Mouse (Mus musculus) adrenal gland, postnatal 25 days (tissue): ENCODE results near the gene Samd1. TPM values are rescaled to one million over a fixed set of nuclear protein-coding genes. Genes with fewer than 3 reads are reported as not detected.
A peak's percentile ranks its signal among the peaks of the same experiment; 100 is the strongest.
"Not testable (repeated sequence)": the region's sequence is repeated elsewhere in the genome, so short reads cannot be mapped to it uniquely, and the experiment has no call there.

Experiments used
- DNase-seq: peaks from one replicate; pipeline ENCODE4 v3.0.0; 2021; ENCODE audit warnings: mixed read lengths
- total RNA-seq: library from RNA; stranded (reverse); gene quantifications from 2 replicates; pipeline ENCODE4 v1.2.3, GENCODE M21; 2021

The Samd1 gene
- total RNA-seq, 1 experiment from 2014 or later = 44.8 TPM

DNA sequence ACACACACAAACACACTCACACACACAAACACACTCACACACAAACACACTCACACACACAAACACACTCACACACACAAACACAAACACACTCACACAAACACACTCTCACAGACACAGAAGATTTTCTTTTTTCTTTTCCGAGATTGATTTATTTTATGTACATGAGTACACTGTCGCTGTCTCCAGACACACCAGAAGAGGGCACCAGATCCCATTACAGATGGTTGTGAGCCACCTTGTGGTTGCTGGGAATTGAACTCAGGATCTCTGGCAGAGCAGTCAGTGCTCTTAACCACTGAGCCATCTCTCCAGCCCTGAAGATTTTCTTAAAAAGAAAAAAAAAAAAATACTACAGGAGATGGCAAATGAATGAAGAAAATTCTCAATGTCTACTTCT is 14.2 kb upstream of the Samd1 start:
- DNase-seq = not testable (repeated sequence)

GRCm38 (mm10) chr8:83989243-83989642 is 8.2 kb upstream of the Samd1 start:
- DNase-seq = no peak

DNA sequence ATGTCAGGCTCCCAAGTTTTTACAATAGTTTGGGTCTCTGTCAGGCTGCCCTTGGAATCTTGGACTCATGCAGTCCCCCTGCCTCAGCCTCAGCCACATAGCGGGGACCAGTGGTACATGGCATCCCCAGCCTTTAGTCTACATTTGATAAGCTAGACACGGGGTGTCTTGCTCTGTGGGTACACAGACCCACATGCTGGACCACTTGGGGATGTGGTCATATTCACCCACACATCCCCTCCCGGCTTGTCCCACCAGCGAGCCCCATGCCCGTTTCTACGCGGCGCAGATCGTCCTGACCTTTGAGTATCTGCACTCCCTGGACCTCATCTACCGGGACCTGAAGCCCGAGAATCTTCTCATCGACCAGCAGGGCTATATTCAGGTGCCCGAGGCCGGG is 7.3 kb upstream of the Samd1 start:
- no peak for DNase-seq

- no peak for DNase-seq
These were observed 5.0 kb upstream of the Samd1 start for GRCm38 (mm10) chr8:83992488-83992887.

GRCm38 (mm10) chr8:83994030-83994429 is 3.4 kb upstream of the Samd1 start:
- DNase-seq = no peak

DNA sequence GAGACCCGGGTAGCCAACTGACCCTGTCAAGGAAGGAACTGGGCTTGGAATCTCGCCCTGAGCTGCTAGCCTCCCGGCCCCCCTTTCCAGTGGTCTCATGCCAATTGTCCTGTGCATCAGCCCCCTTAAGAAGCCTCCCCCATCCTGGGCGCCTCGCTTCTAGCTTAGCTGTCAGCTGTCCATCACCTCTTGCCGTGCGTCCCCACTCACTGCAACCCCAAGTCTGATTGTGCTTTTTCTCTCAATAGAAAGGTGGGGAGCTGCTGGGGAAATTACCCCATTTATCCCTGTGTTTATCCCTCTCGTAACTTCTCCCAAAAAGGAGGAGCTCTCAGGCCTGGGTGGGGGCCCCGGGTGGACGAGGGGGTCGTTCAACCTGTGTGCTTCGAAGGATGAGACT is 1.5 kb upstream of the Samd1 start:
- no peak for DNase-seq

DNA sequence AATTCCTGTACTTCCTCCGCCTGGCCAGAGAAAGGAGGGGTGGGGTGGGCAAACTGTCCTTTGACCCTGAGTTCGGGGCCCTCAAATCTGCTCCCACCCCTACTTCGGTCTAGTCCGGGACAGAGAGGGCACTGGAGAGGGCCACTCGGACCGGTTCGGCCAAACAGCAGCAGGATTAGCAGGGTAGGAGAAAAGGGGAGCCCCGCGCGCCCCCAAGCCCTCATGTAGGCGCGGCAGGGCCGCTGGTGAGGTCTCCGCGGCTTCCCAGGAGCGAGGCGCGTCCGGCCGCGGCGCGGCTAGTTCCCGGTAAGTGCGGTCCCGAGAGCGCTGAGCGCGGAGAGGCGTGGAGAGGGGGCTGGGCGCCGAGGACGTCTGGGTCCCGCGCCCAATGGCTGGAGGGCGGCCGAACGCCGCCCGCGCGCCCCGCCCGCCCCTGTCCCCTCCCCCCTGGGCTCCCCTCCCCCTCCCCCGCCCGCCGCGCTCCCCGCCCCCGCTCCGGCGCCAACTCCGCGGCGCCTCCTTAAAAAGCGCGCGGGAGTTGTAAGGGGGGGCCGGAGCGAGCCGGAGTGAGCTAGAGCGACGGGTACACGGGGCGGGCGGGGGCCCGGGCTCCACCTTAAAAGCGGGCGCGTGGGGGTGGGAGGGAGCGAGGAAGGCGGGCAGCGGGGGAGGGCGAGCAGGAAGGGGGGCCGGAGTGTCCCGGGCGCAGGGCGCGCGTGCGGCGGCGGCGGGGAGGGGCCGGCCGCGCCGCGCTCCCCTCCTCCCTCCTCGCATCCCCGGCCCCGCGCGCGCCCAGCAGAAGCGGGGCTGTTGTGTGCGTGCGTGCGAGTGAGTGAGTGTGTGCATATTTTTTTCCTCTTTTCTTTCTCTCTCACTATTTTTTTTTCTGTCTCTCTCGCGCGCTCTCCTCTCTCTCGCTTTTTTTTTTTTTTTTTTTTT is 636 bp upstream of the Samd1 start:
- peak; percentile 94 for DNase-seq

GRCm38 (mm10) chr8:83998231-83999056 is 972 bp downstream of the Samd1 start:
- DNase-seq = peak; percentile 56

DNA sequence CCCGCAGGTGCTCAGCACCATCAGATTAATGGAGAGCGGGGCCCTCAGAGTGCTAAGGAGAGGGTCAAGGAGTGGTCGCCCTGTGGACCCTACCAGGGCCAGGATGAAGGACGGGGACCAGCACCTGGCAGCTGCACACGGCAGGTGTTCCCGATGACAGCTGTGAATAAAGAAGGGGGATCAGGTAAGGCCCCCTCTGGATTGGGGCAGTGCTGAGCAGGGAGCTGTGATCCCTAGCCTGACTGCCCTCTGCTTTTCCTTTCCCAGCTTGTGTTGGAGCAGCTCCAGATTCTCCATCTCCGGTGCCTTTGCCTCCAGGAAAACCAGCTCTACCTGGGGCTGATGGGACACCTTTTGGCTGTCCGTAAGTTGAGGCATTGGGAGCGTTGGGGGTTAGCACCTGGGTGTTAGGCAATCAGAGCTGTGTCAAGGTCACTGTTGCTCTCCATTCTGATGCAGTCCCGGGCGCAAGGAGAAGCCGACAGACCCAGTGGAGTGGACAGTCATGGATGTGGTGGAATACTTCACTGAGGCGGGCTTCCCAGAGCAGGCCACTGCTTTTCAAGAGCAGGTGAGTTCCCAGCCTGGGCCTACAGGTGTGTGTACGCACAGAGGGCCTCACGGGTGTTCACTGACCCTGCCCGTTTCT is 1.7 kb downstream of the Samd1 start:
- DNase-seq = no peak

DNA sequence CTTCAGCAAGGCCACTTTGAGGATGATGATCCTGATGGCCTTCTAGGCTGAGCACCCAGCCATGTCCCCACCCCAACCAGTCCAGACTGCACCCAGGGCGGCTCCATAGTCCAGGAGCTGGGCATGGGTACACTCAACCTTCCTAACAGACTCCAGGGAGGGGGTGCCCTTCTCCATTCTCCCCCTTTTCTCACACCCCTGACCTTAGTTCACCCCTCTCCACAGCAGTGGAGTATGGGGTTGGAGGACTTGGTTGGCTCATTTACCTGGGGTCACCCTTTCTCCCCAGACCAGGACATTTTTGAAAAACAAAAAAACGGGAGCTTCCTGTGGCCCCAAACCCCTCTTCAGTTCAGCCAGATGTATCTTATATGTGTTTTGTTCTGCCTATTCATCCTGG is 2.4 kb downstream of the Samd1 start:
- no peak for DNase-seq

DNA sequence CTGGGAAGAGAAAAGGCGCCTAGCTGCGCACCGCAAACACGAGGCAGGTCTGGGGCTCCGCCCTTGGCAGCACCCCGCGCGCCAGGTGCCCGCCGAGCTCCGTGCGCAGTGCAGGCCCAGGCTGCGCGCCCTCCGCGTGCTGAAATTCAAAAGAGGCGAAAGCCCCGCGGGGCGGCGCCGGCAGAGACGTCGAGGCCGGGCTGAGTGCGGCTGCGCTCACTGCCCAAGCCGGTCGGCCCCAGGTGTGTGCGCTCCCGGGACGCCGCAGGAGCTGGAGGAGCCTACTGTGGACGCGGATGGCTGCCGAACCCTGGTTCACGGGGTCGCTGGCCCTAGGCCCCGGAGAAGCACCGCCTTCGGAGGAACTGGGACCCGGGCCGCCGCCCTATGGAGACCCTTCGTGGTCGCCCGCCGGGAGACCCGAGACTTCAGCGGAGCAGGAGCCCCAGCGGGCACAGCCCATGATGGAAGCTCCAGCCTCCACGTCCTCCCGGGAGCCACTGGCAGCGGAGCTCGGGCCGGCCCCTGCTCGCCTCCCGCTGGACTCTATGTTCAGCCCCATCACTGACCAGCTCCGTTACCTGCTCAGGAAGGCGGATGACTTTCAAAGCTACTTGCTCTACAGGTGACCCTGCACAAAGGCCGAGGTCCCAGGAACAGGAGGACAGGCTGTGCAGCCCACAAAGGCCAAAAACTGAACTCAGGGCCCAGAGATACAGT is 4.0 kb downstream of the Samd1 start, which contains the start of gene 1700067K01Rik:
Gene 1700067K01Rik, plus strand, starts transcription at position 222 of the 720 bp plus-strand sequence.
- peak; percentile 10 for DNase-seq

- DNase-seq = no peak
These were observed 5.6 kb downstream of the Samd1 start for GRCm38 (mm10) chr8:84002957-84003611.

GRCm38 (mm10) chr8:84003612-84004246 is 6.3 kb downstream of the Samd1 start:
- no peak for DNase-seq

DNA sequence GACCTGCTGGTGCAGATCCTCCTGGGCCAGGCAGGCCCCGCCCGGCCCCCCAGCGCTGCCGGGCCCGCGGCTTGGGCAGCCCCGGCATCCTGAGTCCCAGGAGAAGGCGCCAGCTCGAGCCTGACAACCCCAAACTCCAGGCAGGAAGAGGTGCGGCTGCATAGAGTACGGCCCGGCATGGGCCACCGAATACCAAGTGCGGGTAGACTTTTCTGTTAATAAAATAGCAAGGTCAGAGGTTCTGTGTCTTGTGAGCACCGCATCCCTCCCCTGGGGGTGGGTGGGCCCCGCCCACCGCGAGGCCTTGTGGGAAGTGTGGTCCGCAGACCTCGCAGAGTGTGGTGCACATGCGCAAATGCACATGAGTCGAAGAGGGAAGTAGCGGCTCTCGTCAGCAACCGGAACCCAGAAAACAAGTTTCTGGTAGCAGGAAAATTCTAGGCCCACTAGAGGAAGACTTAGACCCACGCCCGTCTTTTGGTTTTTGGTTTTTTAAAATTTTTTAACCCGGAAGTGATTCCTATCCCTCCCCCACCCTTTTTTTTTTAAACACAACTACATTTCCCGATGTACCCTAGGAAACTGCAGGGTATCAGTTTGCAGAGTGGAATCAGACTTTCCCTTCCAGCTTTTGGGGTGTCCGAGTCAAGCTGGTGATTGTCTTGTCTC is 7.2 kb downstream of the Samd1 start:
- DNase-seq = peak; percentile 94

DNA sequence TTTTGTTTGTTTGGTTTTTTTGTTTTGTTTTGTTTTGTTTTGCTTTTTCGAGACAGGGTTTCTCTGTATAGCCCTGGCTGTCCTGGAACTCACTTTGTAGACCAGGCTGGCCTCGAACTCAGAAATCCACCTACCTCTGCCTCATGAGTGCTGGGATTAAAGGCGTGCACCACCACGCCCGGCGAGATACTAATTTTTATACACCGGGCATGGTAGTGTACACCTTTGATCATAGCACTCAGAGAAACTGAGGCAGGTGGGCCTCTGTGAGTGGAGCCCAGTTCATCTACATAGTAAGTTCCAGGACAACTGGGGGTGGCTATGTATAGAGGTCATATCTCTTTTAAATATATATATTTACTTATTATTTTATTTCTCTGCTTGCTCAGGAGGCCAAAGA is 8.0 kb downstream of the Samd1 start:
- DNase-seq = not testable (repeated sequence)

- no peak for DNase-seq
These were observed 10.9 kb downstream of the Samd1 start for GRCm38 (mm10) chr8:84008362-84008761.

GRCm38 (mm10) chr8:84009876-84010275 is 12.4 kb downstream of the Samd1 start:
- DNase-seq = peak; percentile 89

DNA sequence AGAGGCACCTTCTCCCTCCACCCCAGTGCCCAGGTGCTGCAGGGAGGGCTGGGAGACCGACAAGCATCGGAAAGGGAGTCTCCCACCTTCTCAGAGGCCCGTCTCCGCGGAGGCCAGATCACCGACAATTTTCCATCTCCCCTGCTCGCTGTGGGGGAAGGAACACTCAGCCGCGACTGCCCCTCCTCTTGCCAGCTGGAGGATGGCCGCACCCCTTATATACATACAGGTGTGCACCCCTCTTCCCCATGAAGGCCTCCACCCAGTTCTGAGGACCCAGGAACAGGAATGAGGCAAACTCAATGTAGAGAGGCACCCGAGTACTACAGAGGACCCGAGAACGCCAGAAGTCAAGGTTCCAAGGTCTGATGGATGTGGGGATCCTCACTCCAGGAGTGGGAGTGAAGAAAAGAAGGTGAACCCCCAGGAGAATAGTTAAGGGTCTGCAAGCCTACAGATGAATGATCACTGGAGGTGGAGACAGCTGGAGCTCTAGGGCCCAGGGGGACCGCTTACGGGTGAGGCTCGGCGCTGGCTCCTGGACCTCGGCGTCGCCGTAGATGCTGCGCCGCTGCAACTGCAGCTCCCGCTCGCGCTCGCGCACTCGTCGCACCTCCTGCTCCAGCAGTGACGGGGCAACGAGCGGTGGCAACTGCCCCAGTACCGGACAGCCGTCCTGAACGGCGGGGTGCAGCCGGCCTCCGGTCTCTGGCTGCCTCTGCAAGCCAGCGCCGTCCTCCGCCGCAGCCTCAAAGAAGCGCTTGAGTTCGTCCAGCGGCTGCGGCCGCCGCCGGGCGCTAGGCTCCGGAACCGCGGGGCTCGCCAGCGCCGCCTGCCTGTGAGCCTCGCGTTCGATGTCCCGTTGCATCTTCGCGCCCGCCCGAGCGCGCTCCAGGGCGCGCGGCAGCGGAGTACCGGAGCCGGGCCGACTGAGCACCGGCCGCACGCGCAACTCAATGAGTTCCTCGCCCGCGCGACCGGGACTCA is 13.4 kb downstream of the Samd1 start:
- DNase-seq = peak; percentile 84
